Mouse (Mus musculus) gonadal fat pad, adult 2 months (tissue): ENCODE measurements around the gene Rabep1. TPM values are rescaled to one million over a fixed set of nuclear protein-coding genes. Genes with fewer than 3 reads are reported as not detected.
"Not testable (repeated sequence)": the region's sequence is repeated elsewhere in the genome, so short reads cannot be mapped to it uniquely, and the experiment has no call there.

Experiments
- DNase-seq: peaks from one replicate; pipeline ENCODE4 v3.0.0-alpha.2; 2012; ENCODE audit warnings: low read depth
- polyA plus RNA-seq: library from polyadenylated mRNA; depleted of rRNA; stranded (reverse); fragments of >200 nt; gene quantifications from 2 replicates; pipeline ENCODE4 v1.2.3, GENCODE M21; 2012

Rabep1 gene
- polyA plus RNA-seq, 1 experiment: 4.4 TPM

DNA sequence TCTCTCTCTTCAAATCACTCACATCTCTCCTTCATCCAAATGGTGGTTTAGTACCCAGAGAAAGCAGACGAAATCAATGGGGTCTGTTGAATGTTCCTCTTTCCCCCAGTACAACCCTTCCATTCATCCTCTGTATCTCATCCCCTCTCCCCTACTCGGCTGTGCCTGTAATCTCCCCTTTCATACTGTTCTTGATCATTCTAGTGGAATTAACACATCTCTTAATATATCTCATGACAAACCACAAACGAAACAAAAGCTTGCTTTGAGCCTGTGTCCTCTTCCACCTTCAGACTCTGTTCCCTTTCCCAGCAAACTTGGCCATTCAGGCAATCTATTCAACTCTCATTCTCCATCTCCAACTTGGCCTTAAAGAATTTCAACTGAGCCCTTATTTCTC, 13.4 kb upstream of the Rabep1 start:
- no peak for DNase-seq

- no peak for DNase-seq
Observed at GRCm38 (mm10) chr11:70833408-70833807, 11.2 kb upstream of the Rabep1 start.

DNA sequence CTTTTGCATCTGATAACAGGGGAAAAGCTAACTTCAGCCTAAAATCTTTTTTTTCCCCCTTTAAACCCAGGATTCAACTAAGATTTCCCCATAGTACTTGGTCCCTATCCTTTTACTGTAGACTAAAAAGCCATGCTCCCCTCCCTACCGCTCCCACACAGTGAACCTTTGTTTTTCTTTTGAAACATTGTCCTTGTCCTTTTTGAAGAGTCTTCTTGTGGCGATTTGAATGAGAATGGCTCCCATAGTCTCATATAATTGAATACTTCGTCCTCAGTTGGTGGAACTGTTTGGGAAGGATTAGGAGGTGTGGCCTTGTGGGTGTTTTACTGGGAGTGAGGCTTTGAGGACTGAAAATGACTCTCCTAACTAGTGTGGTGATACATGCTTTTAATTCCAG, 10.7 kb upstream of the Rabep1 start:
- no peak for DNase-seq

DNA sequence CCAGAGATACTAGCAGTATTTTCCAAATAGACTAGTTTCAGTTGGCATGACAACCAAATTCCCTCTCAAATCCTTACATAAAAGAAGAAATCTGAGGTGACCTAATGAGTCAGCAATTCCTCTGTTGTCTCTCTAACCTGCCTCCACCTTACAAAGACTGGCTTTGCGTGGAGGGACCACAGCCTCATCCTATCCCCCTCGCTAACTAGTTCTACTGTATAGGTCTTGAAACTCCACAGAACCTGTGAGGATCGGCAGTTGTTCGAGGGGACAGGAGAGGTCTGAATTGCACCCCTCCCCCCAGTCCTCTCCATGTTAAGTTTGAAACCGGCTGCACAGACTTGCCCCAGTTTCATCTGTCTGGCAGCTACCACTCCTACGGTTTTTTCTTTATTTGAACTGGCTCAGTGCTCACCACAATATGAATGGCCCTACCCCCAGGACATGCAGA, 9.2 kb upstream of the Rabep1 start:
- no peak for DNase-seq

DNA sequence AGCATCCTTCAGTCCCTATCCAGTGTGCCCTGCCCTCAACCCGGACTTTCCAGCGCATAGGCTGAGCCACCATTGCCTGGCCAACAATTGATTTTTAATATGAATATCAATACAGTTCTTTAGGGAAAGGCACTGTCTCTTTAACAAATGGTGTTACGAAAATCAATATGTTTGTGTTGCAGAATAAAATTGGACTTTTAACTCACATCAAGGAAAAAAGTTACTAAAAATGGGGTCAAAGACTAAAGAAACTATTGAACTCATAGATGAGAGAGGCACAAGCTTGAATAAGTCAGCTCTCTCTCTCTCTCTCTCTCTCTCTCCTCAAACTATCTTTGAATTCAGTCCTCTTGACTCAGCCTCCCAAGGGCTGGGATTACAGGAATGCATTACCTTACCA, 7.5 kb upstream of the Rabep1 start:
- DNase-seq: no peak

- no peak for DNase-seq
Observed at GRCm38 (mm10) chr11:70838610-70839009, 6.0 kb upstream of the Rabep1 start.

- DNase-seq: no peak
Observed at GRCm38 (mm10) chr11:70842983-70843382, 1.6 kb upstream of the Rabep1 start.

DNA sequence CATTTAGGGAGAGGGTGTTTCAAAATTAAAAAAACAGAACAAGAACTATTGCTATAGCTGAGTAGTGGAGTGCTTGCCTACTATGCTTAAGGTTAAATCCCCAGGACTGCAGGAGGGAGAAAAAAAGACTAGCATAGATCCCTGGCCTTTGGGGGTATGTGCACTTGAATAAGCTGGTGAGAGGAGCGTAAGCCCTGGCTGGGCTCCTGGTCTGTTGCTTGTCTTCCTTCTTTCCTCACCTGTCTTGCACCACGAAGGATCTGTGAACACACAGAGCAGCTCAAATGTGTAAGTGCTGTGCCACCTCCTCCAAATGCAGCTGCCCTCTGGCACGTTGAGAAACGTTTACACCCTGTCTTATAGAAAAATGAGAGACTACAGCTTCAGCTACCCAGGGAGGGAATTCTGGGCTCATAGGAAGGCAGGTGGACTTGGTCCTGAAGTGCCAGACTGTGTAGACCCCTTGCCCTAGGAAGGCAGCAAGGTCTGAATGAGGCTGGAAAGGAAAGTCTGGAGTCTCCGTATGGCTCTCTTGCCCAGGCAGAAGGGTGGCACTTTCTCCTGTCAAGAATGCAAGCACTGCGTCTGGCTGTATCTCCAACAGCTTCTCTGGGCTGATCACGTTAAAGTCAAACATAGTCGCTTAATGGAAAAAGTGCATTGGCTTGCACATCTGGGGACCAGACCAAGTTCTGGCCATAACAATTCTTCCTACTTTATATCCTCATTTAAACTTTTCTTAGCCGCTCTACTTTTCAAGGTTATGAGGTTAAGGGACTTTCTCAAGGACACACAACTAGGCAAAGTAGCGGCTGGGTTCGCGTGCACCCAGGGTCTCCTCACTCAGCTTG, 652 bp upstream of the Rabep1 start:
- DNase-seq: no peak

DNA sequence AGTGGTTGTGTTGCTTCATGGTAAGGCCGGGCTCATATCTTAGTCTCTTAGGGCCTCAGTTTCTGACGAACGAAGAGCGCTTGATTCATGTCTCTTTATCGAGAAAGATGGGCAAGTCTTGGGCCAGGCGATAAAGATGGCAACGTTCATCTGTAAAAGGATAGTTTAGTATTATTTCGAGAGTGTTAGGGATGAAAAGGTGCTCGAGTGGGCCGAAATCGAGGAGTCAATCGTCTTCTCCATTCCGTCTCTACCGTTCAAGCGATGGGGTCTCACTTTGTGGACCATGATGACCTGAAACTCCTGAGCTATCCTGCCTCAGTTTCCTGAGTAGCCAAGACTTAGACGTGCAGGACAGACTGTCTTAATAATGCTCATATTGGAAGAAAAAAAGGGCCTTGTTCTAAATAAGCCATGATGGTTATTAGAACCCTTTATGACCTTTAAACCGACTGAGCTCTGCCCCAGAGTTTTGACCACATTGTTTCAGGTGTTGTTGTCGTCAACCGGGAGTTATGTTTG, 940 bp downstream of the Rabep1 start:
- no peak for DNase-seq

GRCm38 (mm10) chr11:70846029-70846428, 1.5 kb downstream of the Rabep1 start:
- no peak for DNase-seq

DNA sequence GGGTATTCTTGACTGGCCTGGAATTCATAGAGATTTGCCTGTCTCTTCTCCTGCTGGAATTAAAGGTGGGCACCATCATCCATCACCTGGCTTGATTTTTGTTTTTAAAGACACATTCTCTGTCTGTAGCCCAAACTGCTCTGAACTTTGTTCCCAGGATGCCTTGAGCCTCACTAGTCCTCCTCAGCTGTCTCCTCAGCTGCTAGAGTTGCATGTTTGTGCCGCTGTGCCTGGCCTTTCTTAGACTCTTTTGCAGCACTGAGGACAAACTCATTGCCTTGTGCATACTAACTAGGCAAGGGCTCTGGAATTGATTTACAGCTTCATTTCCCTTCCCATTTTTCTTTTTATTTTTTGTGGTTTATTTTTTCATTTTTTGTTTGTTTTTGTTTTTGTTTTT, 15.8 kb downstream of the Rabep1 start:
- DNase-seq: no peak

- not testable (repeated sequence) for DNase-seq
Observed at GRCm38 (mm10) chr11:70863204-70863603, 18.6 kb downstream of the Rabep1 start.

DNA sequence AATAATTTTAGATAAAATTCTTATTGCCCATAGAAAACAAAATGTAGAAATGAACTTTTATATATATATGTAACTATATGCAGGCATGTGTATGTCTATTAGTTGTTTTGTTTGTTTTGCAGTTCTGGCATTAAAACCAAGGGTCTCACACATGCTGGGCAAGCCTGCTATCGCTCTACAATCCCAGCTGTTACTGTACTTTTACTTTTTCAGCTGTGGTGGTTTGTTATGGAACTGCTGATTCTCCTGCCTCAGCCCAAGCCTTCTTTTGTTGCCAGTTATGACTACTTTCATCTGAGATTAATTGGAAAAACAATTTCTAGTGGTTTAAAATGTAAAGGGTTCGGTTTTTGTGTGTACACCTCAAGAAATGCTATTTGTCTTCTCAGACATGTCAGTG, 20.6 kb downstream of the Rabep1 start:
- DNase-seq: no peak

DNA sequence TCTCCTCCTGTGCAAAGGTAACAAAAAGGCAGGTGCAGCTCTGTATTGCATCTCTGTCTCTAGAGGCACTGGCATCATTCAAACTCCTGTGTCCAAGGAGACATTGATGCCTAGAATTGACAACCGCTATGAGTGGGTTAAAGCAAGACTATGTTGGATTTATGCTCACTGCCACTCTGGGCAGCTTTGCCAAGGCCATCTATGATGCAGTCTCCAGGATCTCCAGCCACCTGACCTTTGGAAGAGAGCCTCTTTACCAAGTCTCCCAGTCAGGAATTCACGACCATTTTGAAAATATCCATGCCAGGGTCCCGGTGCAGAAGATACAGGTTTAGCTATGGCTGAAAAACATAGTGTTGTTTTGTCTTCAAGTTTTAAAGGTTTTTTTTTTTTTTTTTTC, 24.7 kb downstream of the Rabep1 start:
- DNase-seq: no peak

- no peak for DNase-seq
Observed at GRCm38 (mm10) chr11:70869811-70870210, 25.2 kb downstream of the Rabep1 start.

GRCm38 (mm10) chr11:70870407-70870806, 25.8 kb downstream of the Rabep1 start:
- peak; percentile 83 for DNase-seq

GRCm38 (mm10) chr11:70871110-70871509, 26.5 kb downstream of the Rabep1 start:
- DNase-seq: no peak

DNA sequence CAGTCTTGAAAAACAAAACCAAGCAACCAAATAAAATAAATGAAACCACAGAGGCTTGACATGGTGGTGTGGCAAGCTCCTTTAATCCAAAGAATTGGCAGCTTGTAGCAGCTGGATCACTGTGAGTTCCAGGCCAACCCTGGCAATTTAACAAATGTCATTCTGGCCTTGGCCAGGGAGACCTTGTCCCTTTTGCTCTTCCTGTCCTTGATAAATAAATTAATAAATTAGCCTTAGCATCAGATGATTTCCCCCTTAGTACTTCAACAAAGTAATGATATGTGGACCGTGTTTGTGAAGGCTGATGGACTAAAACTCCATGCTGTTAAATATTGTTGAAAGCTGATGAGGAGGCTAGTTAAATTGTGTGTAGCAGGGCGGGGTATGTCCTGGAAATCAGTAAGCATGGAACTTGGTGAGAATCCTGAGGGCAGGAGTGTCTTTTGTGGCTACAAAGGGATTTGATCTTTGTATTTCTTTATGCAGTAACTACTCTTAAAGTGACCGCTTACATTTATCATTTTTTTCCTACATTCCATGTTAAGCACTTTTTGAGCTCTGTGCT, 27.3 kb downstream of the Rabep1 start:
- peak; percentile 54 for DNase-seq

DNA sequence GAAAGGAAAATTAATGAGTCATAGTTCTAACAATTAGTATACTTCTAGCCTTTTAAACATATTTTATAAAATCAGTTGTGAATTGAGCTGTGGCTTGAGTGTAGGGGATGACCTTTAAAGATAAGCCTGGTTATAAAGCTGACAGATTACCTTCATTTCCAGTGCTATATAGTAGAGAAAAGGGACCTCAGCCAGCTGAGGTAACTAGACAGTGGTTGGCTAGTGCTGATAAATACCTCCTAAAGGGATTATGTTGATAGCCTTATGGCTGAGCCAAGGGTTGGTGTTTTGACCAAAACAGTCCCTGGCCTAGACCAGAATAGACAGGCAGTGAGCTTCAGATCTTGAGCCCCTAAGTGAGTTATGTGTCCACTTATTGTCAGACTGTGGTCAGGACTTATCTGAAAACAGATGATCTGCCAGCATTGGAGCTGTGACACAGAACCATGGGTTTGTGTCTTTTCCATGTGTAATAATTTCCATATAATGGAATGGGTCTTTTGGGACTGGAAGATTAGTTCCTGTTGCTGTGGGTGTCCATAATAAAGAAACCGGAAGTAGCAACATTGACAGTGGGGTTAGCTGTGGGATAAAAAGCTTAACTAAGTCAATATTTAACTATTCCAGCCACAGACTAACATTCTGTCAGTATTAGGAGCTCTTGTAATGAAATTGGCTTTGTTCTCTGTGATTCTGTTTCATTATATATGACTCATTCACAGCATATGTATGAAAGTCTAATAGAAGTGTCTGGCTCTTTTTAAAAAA, 29.5 kb downstream of the Rabep1 start:
- DNase-seq: no peak

- no peak for DNase-seq
Observed at GRCm38 (mm10) chr11:70877670-70878069, 33.1 kb downstream of the Rabep1 start.

DNA sequence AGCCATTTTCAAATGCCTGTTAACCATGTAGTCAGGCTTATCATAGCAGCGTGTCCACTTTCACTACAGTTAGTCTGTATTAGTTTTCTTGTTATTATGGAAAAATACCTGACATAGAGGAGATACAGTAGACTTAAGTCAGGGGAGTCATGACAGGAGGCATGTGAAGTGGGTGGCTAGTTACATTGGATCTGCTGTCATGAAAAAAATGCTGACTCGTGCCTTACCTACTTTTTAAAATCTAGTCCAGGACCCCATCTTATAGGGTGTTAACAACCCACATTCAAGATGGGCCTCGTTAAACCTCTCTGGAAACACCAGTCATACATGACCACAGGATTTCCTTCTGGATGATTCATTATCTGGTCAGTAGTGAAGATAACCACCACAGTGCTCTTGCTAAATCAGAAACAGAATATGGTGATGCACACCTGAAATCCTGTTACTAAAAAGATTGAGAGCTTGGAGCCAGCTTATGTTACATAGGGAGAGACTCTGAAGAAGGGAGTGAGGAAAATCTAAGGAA, 38.4 kb downstream of the Rabep1 start:
- DNase-seq: no peak

DNA sequence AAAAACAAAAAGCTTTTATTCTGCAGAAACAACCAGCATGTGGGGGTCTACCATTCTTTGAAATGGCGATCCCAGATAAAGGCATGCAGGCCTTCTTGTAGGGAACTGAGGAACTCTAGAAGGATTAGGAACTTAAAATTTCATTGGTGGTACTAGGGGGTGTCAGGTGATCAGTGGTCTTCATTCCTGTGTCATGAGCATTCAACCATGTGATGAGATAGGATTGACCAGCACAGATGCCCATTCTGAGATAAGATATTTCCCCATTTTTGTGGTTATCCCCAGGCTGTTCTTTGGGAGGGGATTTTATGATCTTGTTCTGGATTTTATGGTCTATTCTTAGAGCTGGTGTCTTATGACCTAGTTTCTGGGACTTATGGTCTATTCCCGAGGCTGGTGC, 46.1 kb downstream of the Rabep1 start:
- DNase-seq: no peak
